ENCODE assay signal across 7 mouse cellular contexts in the genomic region with DNA sequence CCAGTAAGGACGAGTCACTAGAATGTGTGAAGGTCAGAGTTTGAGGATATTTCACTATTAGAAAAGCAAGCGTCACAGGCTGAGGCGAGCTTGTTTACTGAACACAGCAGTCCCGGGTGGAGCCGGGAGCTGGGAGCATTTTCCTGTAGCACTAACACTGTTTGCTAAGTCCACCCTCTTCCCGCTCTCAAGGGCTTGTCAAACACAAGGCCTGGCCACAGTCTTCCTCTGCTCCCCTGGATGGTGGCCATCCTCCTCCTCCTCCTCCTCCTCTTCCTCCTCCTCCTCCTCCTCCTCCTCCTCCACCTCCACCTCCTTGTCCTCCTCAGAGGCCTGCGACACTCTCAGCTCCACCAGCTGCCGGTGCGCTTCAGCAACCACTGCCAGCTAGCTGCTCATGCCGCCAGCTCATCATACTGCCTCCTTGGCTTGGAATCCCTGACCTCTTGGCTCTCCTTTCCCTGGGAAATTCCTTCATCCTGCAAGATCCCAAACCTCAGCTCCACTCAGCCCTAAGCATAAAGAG. TPM values are rescaled to one million over a fixed set of nuclear protein-coding genes. Genes with fewer than 3 reads are reported as not detected.
DNase-seq lines count a peak whose midpoint lies in the region; ATAC-seq and TF ChIP-seq lines count a peak whose summit lies in the region.

No protein-coding gene starts in this region.

- no peak for TF ChIP-seq POLR2A in thymus, adult 2 months (IDR thresholded peaks at IDR 0.05; ENCODE audit: control insufficient read depth, extremely low read depth, insufficient read depth, low read length, poor library complexity)

- no peaks in the 10 kb centered on the region for H3K27me3 ChIP-seq in C2C12 (ENCODE audit: control insufficient read depth, insufficient read depth, insufficient read length)
- no peaks in the 10 kb centered on the region for H3K27me3 ChIP-seq in intestine, embryonic 14.5 days (replicated peaks; ENCODE audit: control insufficient read depth, insufficient read depth, low read length)
- H3K27me3 ChIP-seq in liver, embryonic 14.5 days (ENCODE audit: control insufficient read depth, insufficient read depth, low read length): no peaks in the 10 kb centered on the region
- no peaks in the 10 kb centered on the region for H3K27me3 ChIP-seq in thymus, adult 2 months (ENCODE audit: control insufficient read depth, insufficient read depth, low read length)

- TF ChIP-seq CTCF in C2C12 (IDR thresholded peaks at IDR 0.05; ENCODE audit: control insufficient read depth, insufficient read depth, insufficient read length): no peak
- no peak for TF ChIP-seq CTCF in liver, embryonic 14.5 days (IDR thresholded peaks at IDR 0.05; ENCODE audit: low read depth)
- TF ChIP-seq CTCF in thymus, adult 2 months (IDR thresholded peaks at IDR 0.05; ENCODE audit: borderline replicate concordance, control insufficient read depth, extremely low read depth, insufficient read depth, low read length, poor library complexity): no peak

- H3K4me3 ChIP-seq in C2C12 (ENCODE audit: insufficient read depth, poor library complexity, severe bottlenecking): no peak overlapping the region
- H3K4me3 ChIP-seq in intestine, embryonic 14.5 days (ENCODE audit: low read depth, low read length): no peak overlapping the region
- no peak overlapping the region for H3K4me3 ChIP-seq in liver, embryonic 14.5 days (ENCODE audit: insufficient read depth in 1 of 2, low read depth in 2 of 2, low read length in 2 of 2)
- no peak overlapping the region for H3K4me3 ChIP-seq in thymus, adult 2 months (ENCODE audit: control insufficient read depth, insufficient read depth, low read length)

- H3K36me3 ChIP-seq in C2C12 (ENCODE audit: control insufficient read depth, insufficient read depth): no peaks in the 10 kb centered on the region
- H3K36me3 ChIP-seq in intestine, embryonic 14.5 days (ENCODE audit: control insufficient read depth, insufficient read depth, low read length): no peaks in the 10 kb centered on the region
- no peaks in the 10 kb centered on the region for H3K36me3 ChIP-seq in liver, embryonic 14.5 days (replicated peaks; ENCODE audit: control insufficient read depth, insufficient read depth, low read depth)
- no peaks in the 10 kb centered on the region for H3K36me3 ChIP-seq in thymus, adult 2 months (ENCODE audit: control insufficient read depth, insufficient read depth, low read length)

- H3K79me2 ChIP-seq in C2C12 (ENCODE audit: control insufficient read depth, insufficient read depth): no peaks in the 10 kb centered on the region

- peak overlapping the region; percentile 75 for H3K27ac ChIP-seq in intestine, embryonic 14.5 days (ENCODE audit: low read depth)
- no peak overlapping the region for H3K27ac ChIP-seq in liver, embryonic 14.5 days
- H3K27ac ChIP-seq in thymus, adult 2 months (ENCODE audit: control insufficient read depth, insufficient read depth, low read length): peak overlapping the region; percentile 94

- H3ac ChIP-seq in C2C12 (ENCODE audit: control insufficient read depth, insufficient read length, low read depth): peak overlapping the region; percentile 19

- peak; percentile 16 for DNase-seq in MN1 (ENCODE audit: low spot score)
- peak; percentile 8 to 48 for DNase-seq in gastrocnemius, adult 8-10 months (ENCODE audit: low spot score in 2 of 2)
- peak; percentile 52 for DNase-seq in intestine, embryonic 14.5 days (ENCODE audit: low spot score)
- no peak for DNase-seq in liver, embryonic 14.5 days (ENCODE audit: low read depth in 3 of 3, low spot score in 3 of 3)
- DNase-seq in thymus, adult 2 months: peak; percentile 19
- no peak for DNase-seq in cerebellum, adult 9-11 months

- 20% methylated on average over 10 of the region's 10 CpGs for WGBS in intestine, embryonic 14.5 days
- WGBS in liver, embryonic 14.5 days (ENCODE audit: insufficient replicate concordance): 55% methylated on average over 10 of the region's 10 CpGs
- WGBS in thymus, adult 2 months: 74% methylated on average over 9 of the region's 10 CpGs

- peak; percentile 43; the same call in 1 of the 2 replicates for ATAC-seq in intestine, embryonic 14.5 days (replicated peaks; ENCODE audit: low FRiP score, low TSS enrichment, low read depth)
- peak; percentile 45 for ATAC-seq in liver, embryonic 14.5 days (ENCODE audit: insufficient read depth)

- no peaks in the 10 kb centered on the region for H3K79me3 ChIP-seq in C2C12 (ENCODE audit: low read depth)

- H3K4me2 ChIP-seq in intestine, embryonic 14.5 days (ENCODE audit: low read length): no peak overlapping the region
- H3K4me2 ChIP-seq in liver, embryonic 14.5 days (ENCODE audit: low read depth): peak overlapping the region; percentile 16; the same call in 1 of the 2 replicates

- H3K9ac ChIP-seq in intestine, embryonic 14.5 days (ENCODE audit: low read length): no peak overlapping the region
- H3K9ac ChIP-seq in liver, embryonic 14.5 days (replicated peaks): no peak overlapping the region

- H3K4me1 ChIP-seq in intestine, embryonic 14.5 days (replicated peaks; ENCODE audit: control insufficient read depth, insufficient read depth, low read length): peaks cover 16% of the 10 kb centered on the region
- peaks cover 0 to 17% of the 10 kb centered on the region in 2 experiments; a peak in 2 of 4 replicates for H3K4me1 ChIP-seq in liver, embryonic 14.5 days (replicated peaks; ENCODE audit: control insufficient read depth in 2 of 2, insufficient read depth in 2 of 2, low read length in 1 of 2)
- peaks cover 23% of the 10 kb centered on the region for H3K4me1 ChIP-seq in thymus, adult 2 months (replicated peaks; ENCODE audit: control insufficient read depth, insufficient read depth, low read length)

- no peak for TF ChIP-seq EP300 in liver, embryonic 14.5 days (IDR thresholded peaks at IDR 0.05; ENCODE audit: low read depth)

- no peaks in the 10 kb centered on the region for H3K9me3 ChIP-seq in intestine, embryonic 14.5 days (ENCODE audit: control insufficient read depth, low read length)
- no peaks in the 10 kb centered on the region for H3K9me3 ChIP-seq in liver, embryonic 14.5 days (ENCODE audit: control insufficient read depth, low read length)

TF ChIP-seq in C2C12, 6 proteins besides CTCF, POLR2A, EP300 and RAD21:
- TF ChIP-seq MYOD1 (IDR thresholded peaks at IDR 0.05; ENCODE audit: control insufficient read depth, insufficient read length, low read depth): peak; percentile 31
- no peak for TF ChIP-seq CEBPB (IDR thresholded peaks at IDR 0.05; ENCODE audit: low read depth)

RNA-seq across cellular contexts. Expression of gene Ncor1, which starts 37.0 kb away (rescaled TPM):
- 33.6 TPM for polyA plus RNA-seq in C2C12 (2012; fragmentation: generic; extraction: Trizol)
- total RNA-seq in gastrocnemius, adult 8-10 months (2022): 100 to 1,000 TPM; 114 to 145 (median 126) TPM
- 139 and 158 TPM in 2 replicates for polyA plus RNA-seq in intestine, embryonic 14.5 days (2014; fragmentation: Nextera tagmentation; extraction: Ambion mirVana)
- 35.4 and 37.1 TPM in 2 replicates for polyA plus RNA-seq in liver, embryonic 14.5 days (2012; rRNA removed)
- polyA plus RNA-seq in liver, embryonic 14.5 days (2014; fragmentation: Nextera tagmentation; extraction: Ambion mirVana): 54.3 and 65.3 TPM in 2 replicates
- 214 and 251 TPM in 2 replicates for polyA plus RNA-seq in thymus, adult 2 months (2012; rRNA removed)

RNA-seq across cellular contexts. Expression of gene Pigl, which starts 37.1 kb away (rescaled TPM):
- polyA plus RNA-seq in C2C12 (2012; fragmentation: generic; extraction: Trizol): 4.5 TPM
- 1 to 10 TPM; 1.6 to 1.9 (median 1.8) TPM for total RNA-seq in gastrocnemius, adult 8-10 months (2022)
- 12.0 and 13.5 TPM in 2 replicates for polyA plus RNA-seq in intestine, embryonic 14.5 days (2014; fragmentation: Nextera tagmentation; extraction: Ambion mirVana)
- polyA plus RNA-seq in liver, embryonic 14.5 days (2012; rRNA removed): 3.5 and 3.9 TPM in 2 replicates
- 4.1 and 4.3 TPM in 2 replicates for polyA plus RNA-seq in liver, embryonic 14.5 days (2014; fragmentation: Nextera tagmentation; extraction: Ambion mirVana)
- 8.4 and 10.5 TPM in 2 replicates for polyA plus RNA-seq in thymus, adult 2 months (2012; rRNA removed)

RNA-seq across cellular contexts. Expression of gene Cenpv, which starts 43.7 kb away (rescaled TPM):
- polyA plus RNA-seq in C2C12 (2012; fragmentation: generic; extraction: Trizol): 21.6 TPM
- 10 to 100 TPM; 14.0 to 21.6 (median 17.8) TPM for total RNA-seq in gastrocnemius, adult 8-10 months (2022)
- 31.1 and 44.9 TPM in 2 replicates for polyA plus RNA-seq in intestine, embryonic 14.5 days (2014; fragmentation: Nextera tagmentation; extraction: Ambion mirVana)
- 23.4 and 26.6 TPM in 2 replicates for polyA plus RNA-seq in liver, embryonic 14.5 days (2012; rRNA removed)
- 21.8 and 22.3 TPM in 2 replicates for polyA plus RNA-seq in liver, embryonic 14.5 days (2014; fragmentation: Nextera tagmentation; extraction: Ambion mirVana)
- 12.9 and 13.7 TPM in 2 replicates for polyA plus RNA-seq in thymus, adult 2 months (2012; rRNA removed)

RNA-seq across cellular contexts. Expression of gene Ubb, which starts 55.6 kb away (rescaled TPM):
- polyA plus RNA-seq in C2C12 (2012; fragmentation: generic; extraction: Trizol): 1,633 TPM
- total RNA-seq in gastrocnemius, adult 8-10 months (2022): 100 to 1,000 TPM; 864 to 966 (median 933) TPM
- polyA plus RNA-seq in intestine, embryonic 14.5 days (2014; fragmentation: Nextera tagmentation; extraction: Ambion mirVana): 2,820 and 3,158 TPM in 2 replicates
- polyA plus RNA-seq in liver, embryonic 14.5 days (2012; rRNA removed): 1,013 and 1,031 TPM in 2 replicates
- 1,383 and 1,393 TPM in 2 replicates for polyA plus RNA-seq in liver, embryonic 14.5 days (2014; fragmentation: Nextera tagmentation; extraction: Ambion mirVana)
- polyA plus RNA-seq in thymus, adult 2 months (2012; rRNA removed): 2,301 and 2,384 TPM in 2 replicates

Comparison
In these comparisons a context has a peak if more than half of its experiments do, and no peak if none do; other contexts are left out.
1. DNase-seq: peak in MN1 (single experiment), gastrocnemius, adult 8-10 months (2 of 2), intestine, embryonic 14.5 days (single experiment) and thymus, adult 2 months (single experiment); none in liver, embryonic 14.5 days (0 of 3) and cerebellum, adult 9-11 months (single experiment).